14 mouse cellular contexts compared by ENCODE assay signal in genomic region chr11:79005578-79006394, GRCm38 (mm10). TPM values are rescaled to one million over a fixed set of nuclear protein-coding genes. Genes with fewer than 3 reads are reported as not detected.
DNase-seq lines count a peak whose midpoint lies in the region; ATAC-seq and TF ChIP-seq lines count a peak whose summit lies in the region.
"Had no signal": no experiment of that assay in that cellular context is flagged by ENCODE, and none has a peak within 500 bp of the region (broad histone marks: within the 10 kb centered on the region; RNA-seq: fewer than 3 reads in every experiment).

No protein-coding gene starts in this region.

- H3K9me3 ChIP-seq in intestine, embryonic 16.5 days (ENCODE audit: control insufficient read depth, low read length), result no peaks in the 10 kb centered on the region
- H3K9me3 ChIP-seq: limb, embryonic 13.5 days had no signal

- H3K36me3 ChIP-seq in intestine, embryonic 16.5 days (ENCODE audit: control insufficient read depth, insufficient read depth, low read length), result no peaks in the 10 kb centered on the region
- H3K36me3 ChIP-seq in small intestine, adult 2 months (ENCODE audit: control insufficient read depth, insufficient read depth, low read length), result no peaks in the 10 kb centered on the region
- H3K36me3 ChIP-seq: limb, embryonic 13.5 days had no signal

- TF ChIP-seq CTCF in small intestine, adult 2 months (IDR thresholded peaks at IDR 0.05; ENCODE audit: extremely low read depth, insufficient read length, insufficient replicate concordance, low read depth, low read length), result no peak

- no peak overlapping the region for H3K4me2 ChIP-seq in intestine, embryonic 16.5 days (ENCODE audit: low read depth, low read length)
- H3K4me2 ChIP-seq: limb, embryonic 13.5 days had no signal

- no peak overlapping the region for H3K9ac ChIP-seq in intestine, embryonic 16.5 days (ENCODE audit: low read depth, low read length)
- H3K9ac ChIP-seq: limb, embryonic 13.5 days had no signal

- ATAC-seq in CD4-positive, CD25-positive, alpha-beta regulatory T cell, adult 4 months, result peak; percentile 88
- no peak for ATAC-seq in intestine, embryonic 16.5 days
- ATAC-seq in erythroblast, adult 5-6 weeks (replicated peaks; ENCODE audit: low FRiP score, poor library complexity, severe bottlenecking), result no peak
- no peak for ATAC-seq in granulocyte monocyte progenitor cell, adult 5-6 weeks (replicated peaks; ENCODE audit: poor library complexity, severe bottlenecking)

- peak; percentile 40 to 43 for DNase-seq in B cell, adult 2 months
- DNase-seq in frontal cortex, postnatal 14 days (ENCODE audit: low spot score in 2 of 2), result no peak
- DNase-seq: heart, postnatal 4 days; kidney, adult 8-10 months; layer of hippocampus, adult 9-11 months; right cerebral cortex, postnatal 25 days had no signal

- H3K27ac ChIP-seq in intestine, embryonic 16.5 days (ENCODE audit: low read length), result 0 out of 2 replicates have a peak overlapping the region, but pooled peaks have one; percentile 23
- H3K27ac ChIP-seq in small intestine, adult 2 months (ENCODE audit: insufficient read depth, low read depth, low read length), result peak overlapping the region; percentile 74
- H3K27ac ChIP-seq: heart, adult 2 months; limb, embryonic 13.5 days; macrophage had no signal

- H3K27me3 ChIP-seq in intestine, embryonic 16.5 days (replicated peaks; ENCODE audit: control insufficient read depth, insufficient read depth, low read length), result no peaks in the 10 kb centered on the region
- no peaks in the 10 kb centered on the region for H3K27me3 ChIP-seq in small intestine, adult 2 months (ENCODE audit: control insufficient read depth, insufficient read depth, low read length)
- H3K27me3 ChIP-seq: limb, embryonic 13.5 days had no signal

- H3K4me1 ChIP-seq in intestine, embryonic 16.5 days (ENCODE audit: control insufficient read depth, insufficient read depth, low read length), result peaks cover 33% of the 10 kb centered on the region
- peaks cover 41% of the 10 kb centered on the region for H3K4me1 ChIP-seq in small intestine, adult 2 months (ENCODE audit: control insufficient read depth, insufficient read depth, insufficient read length, low read length)

- WGBS in intestine, embryonic 16.5 days, result 77% methylated on average over 14 of the region's 14 CpGs
- WGBS in small intestine, adult 2 months, result 38% methylated on average over 14 of the region's 14 CpGs

- H3K4me3 ChIP-seq in intestine, embryonic 16.5 days (ENCODE audit: low read length), result no peak overlapping the region
- H3K4me3 ChIP-seq in small intestine, adult 2 months (ENCODE audit: low read depth, low read length), result no peak overlapping the region
- H3K4me3 ChIP-seq: heart, adult 2 months; limb, embryonic 13.5 days had no signal

- no peak for TF ChIP-seq POLR2A in small intestine, adult 2 months (IDR thresholded peaks at IDR 0.05; ENCODE audit: low read depth, low read length)

RNA-seq across cellular contexts. Expression of gene Lgals9, which starts 21.0 kb away (rescaled TPM):
- polyA plus RNA-seq in CD4-positive, CD25-positive, alpha-beta regulatory T cell, adult 4 months (2017; shearing (Covaris generic)), result 100 to 1,000 TPM; 289 to 325 TPM
- 96.1 and 111 TPM in 2 replicates for polyA plus RNA-seq in intestine, embryonic 16.5 days (2015; fragmentation: Nextera tagmentation; extraction: Ambion mirVana)
- polyA plus RNA-seq in small intestine, adult 2 months (2012; rRNA removed), result 263 and 686 TPM in 2 replicates
- 155 and 163 TPM in 2 replicates for total RNA-seq in erythroblast, adult 5-6 weeks (2015; ENCODE audit: low replicate concordance)
- total RNA-seq in erythroblast, adult 5-6 weeks (2017; ENCODE audit: low replicate concordance), result 39.4 and 48.7 TPM in 2 replicates
- total RNA-seq in granulocyte monocyte progenitor cell, adult 5-6 weeks (2014; fragmentation: Nextera tagmentation), result 273 and 289 TPM in 2 replicates
- total RNA-seq in granulocyte monocyte progenitor cell, adult 5-6 weeks (2017), result 68.6 and 84.9 TPM in 2 replicates

Comparison
In these comparisons a context has a peak if more than half of its experiments do, and no peak if none do; other contexts are left out.
1. DNase-seq: peak in B cell, adult 2 months (2 of 2); none in frontal cortex, postnatal 14 days (0 of 2).